Mouse (Mus musculus) testis, adult 2 months (tissue): Measurements from ENCODE around the gene Hpse.

Source experiments
- CTCF ChIP-seq: fragments of 200-500 bp; IDR thresholded peaks from 2 replicates; pipeline ENCODE4 v1.5.1; 2012; ENCODE audit warnings: low read depth, mild to moderate bottlenecking, inconsistent platforms, low read length, moderate library complexity; ENCODE audit not compliant: control insufficient read depth, insufficient read depth, insufficient replicate concordance
- POLR2A ChIP-seq: fragments of 200-500 bp; IDR thresholded peaks from 2 replicates; pipeline ENCODE4 v1.6.1; 2012; ENCODE audit warnings: low read depth, mild to moderate bottlenecking, inconsistent platforms, low read length, moderate library complexity; ENCODE audit not compliant: control insufficient read depth

DNA sequence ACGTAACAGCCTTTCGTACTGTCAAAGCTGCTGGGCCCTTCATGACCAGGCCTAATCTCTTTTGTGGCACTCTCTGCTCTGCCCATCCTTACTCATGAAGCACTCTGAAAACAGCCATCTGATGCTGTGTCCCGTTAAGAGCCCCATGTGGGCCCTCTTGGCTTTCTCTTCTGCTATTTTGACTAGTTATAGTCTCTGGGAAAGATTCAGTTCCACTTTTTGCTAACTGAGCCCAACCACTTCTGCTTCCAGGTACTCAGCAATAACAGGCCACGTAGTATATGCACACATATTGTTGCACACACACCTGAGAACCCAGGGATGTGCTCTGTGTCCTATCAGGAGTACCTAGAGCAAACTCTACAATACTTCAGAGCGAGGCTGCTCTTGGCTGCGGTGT lies 56.5 kb downstream of the Hpse start:
- TF ChIP-seq CTCF (no peak), POLR2A (no peak)
